Mouse (Mus musculus) midbrain, embryonic 16.5 days (tissue): ENCODE results near the gene Aqp9. TPM values are rescaled to one million over a fixed set of nuclear protein-coding genes. Genes with fewer than 3 reads are reported as not detected.

Source experiments
- ATAC-seq: fragments of 200-750 bp; cut with Nextera tagmentation; 2 replicates; pipeline ENCODE4 v1.8.0; 2017; ENCODE audit warnings: moderate TSS enrichment
- H3K27ac ChIP-seq: fragments of 300-500 bp; sonication (generic); 2 replicates; pipeline ENCODE4 v1.5.1; 2014; ENCODE audit warnings: mild to moderate bottlenecking, low read length, mixed read lengths
- H3K27me3 ChIP-seq: fragments of 300-500 bp; sonication (generic); 2 replicates; pipeline ENCODE4 v1.6.1; 2014; ENCODE audit warnings: low read depth, low read length, mixed read lengths; ENCODE audit not compliant: control insufficient read depth, insufficient read depth
- H3K36me3 ChIP-seq: fragments of 300-500 bp; sonication (generic); 2 replicates; pipeline ENCODE4 v1.6.1; 2014; ENCODE audit warnings: mild to moderate bottlenecking, low read length, moderate library complexity, mixed read lengths; ENCODE audit not compliant: control insufficient read depth, insufficient read depth
- H3K4me1 ChIP-seq: fragments of 300-500 bp; sonication (generic); 2 replicates; pipeline ENCODE4 v1.6.1; 2014; ENCODE audit warnings: mild to moderate bottlenecking, low read length, mixed read lengths; ENCODE audit not compliant: control insufficient read depth, insufficient read depth
- H3K4me2 ChIP-seq: fragments of 300-500 bp; sonication (generic); 2 replicates; pipeline ENCODE4 v1.6.1; 2014; ENCODE audit warnings: mild to moderate bottlenecking, low read length, mixed read lengths
- H3K4me3 ChIP-seq: fragments of 300-500 bp; sonication (generic); 2 replicates; pipeline ENCODE4 v1.5.1; 2014; ENCODE audit warnings: low read depth, mild to moderate bottlenecking, low read length, moderate library complexity, mixed read lengths
- H3K9ac ChIP-seq: fragments of 300-500 bp; sonication (generic); 2 replicates; pipeline ENCODE4 v1.6.1; 2014; ENCODE audit warnings: low read depth, low read length, mixed read lengths
- H3K9me3 ChIP-seq: fragments of 300-500 bp; sonication (generic); replicated peaks from 2 replicates; pipeline ENCODE4 v1.6.1; 2014; ENCODE audit warnings: mild to moderate bottlenecking, low read length, mixed read lengths; ENCODE audit not compliant: control insufficient read depth, poor library complexity, severe bottlenecking
- whole genome bisulfite sequencing: fragments of 180-500 bp; shearing (Covaris S2); extraction: QIAGEN DNeasy Blood & Tissue Kit; methylation state at CpG from one replicate; pipeline ENCODE4 v1.1.7; 2014; 5-methylcytosine and 5-hydroxymethylcytosine counted together
- polyA plus RNA-seq: library from polyadenylated mRNA; unstranded; fragments of >200 nt; fragmentation: Nextera tagmentation; extraction: Ambion mirVana; gene quantifications from 2 replicates; pipeline ENCODE4 v1.2.1, GENCODE M21; 2015

Gene Aqp9
- polyA plus RNA-seq, 1 experiment from 2014 or later, result 1.2 TPM

GRCm38 (mm10) chr9:71067156-71067555 is 101.3 kb downstream of the Aqp9 start:
- Histone ChIP-seq H3K4me3 (no peak overlapping the region), H3K9me3 (no peaks in the 10 kb centered on the region), H3K4me2 (no peak overlapping the region), H3K9ac (no peak overlapping the region), H3K27ac (no peak overlapping the region), H3K36me3 (no peaks in the 10 kb centered on the region), H3K27me3 (no peaks in the 10 kb centered on the region), H3K4me1 (no peaks in the 10 kb centered on the region; the same call in 1 of the 2 replicates)
- WGBS, result 84% methylated on average over 5 of the region's 5 CpGs
- no peak for ATAC-seq

DNA sequence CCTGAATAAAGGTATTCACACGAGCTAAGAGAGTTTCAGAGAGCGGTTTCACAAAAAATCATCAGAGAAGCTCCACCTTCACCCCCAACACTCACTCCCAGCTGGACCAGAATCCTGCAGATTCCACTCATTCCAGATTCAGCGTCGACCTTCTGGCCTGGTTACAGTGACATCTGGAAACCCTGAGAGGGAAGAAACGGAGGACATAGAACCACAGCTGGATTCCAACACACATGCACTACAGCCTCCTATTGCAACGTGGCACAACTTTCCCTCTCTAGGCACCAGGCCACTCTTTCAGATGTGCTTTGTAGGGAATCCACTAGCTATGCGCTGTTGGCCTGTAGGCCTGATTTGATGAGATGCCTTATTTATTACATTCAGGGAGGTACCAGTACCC is 102.0 kb downstream of the Aqp9 start:
- no peaks in the 10 kb centered on the region for H3K27me3 ChIP-seq
- H3K27ac ChIP-seq, result no peak overlapping the region
- no peaks in the 10 kb centered on the region for H3K36me3 ChIP-seq
- no peak overlapping the region for H3K4me2 ChIP-seq
- H3K4me1 ChIP-seq, result no peaks in the 10 kb centered on the region; the same call in 1 of the 2 replicates
- no peak overlapping the region for H3K9ac ChIP-seq
- no peak for ATAC-seq
- no peak overlapping the region for H3K4me3 ChIP-seq
- no peaks in the 10 kb centered on the region for H3K9me3 ChIP-seq
- 84% methylated on average over 7 of the region's 7 CpGs for WGBS

- WGBS, result 49% methylated on average over 6 of the region's 6 CpGs
- Histone ChIP-seq H3K4me3 (no peak overlapping the region), H3K9me3 (no peaks in the 10 kb centered on the region), H3K36me3 (no peaks in the 10 kb centered on the region), H3K4me1 (no peaks in the 10 kb centered on the region; the same call in 1 of the 2 replicates), H3K27ac (no peak overlapping the region), H3K9ac (no peak overlapping the region), H3K4me2 (no peak overlapping the region), H3K27me3 (no peaks in the 10 kb centered on the region)
- ATAC-seq, result 0 out of 2 replicates have a peak, but pooled peaks have one; percentile 28
Measured at GRCm38 (mm10) chr9:71065343-71065875, 103.1 kb downstream of the Aqp9 start.

DNA sequence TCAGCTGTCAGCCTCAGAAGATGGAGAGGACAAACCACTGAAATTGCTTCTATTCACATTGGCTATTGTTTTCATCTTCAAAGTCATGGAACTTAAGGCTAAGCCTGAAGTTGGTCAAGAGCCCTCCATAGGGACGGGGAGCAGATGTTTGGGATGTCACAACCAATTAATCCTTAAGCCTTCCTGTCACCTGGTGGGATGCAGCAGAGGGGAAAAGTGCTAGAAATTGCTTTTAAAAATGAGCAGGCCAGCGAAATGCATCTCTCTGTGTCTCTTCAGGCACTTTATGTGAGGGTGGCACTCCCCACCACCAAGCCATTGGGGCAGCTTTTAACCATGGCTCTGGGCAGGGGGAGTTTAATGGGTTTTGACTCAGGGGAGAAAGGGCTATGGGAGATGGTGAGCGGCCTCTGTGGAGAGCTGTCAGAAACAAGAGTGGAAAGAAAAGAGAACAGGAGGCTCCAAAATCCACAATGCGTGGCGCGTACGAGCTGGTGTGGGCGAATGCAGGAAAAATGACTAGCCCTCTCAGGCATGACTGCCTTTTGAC is 104.1 kb downstream of the Aqp9 start:
- Histone ChIP-seq H3K4me3 (no peak overlapping the region), H3K27ac (no peak overlapping the region)

GRCm38 (mm10) chr9:71063551-71063950 is 104.9 kb downstream of the Aqp9 start:
- no peak overlapping the region for H3K4me2 ChIP-seq
- H3K27me3 ChIP-seq, result no peaks in the 10 kb centered on the region
- no peak overlapping the region for H3K9ac ChIP-seq
- no peak overlapping the region for H3K27ac ChIP-seq
- no peak overlapping the region for H3K4me3 ChIP-seq
- no peak for ATAC-seq
- H3K9me3 ChIP-seq, result no peaks in the 10 kb centered on the region
- no peaks in the 10 kb centered on the region; the same call in 1 of the 2 replicates for H3K4me1 ChIP-seq
- no peaks in the 10 kb centered on the region for H3K36me3 ChIP-seq

More for the DNA sequence above, 104.1 kb downstream of the Aqp9 start:
- Histone ChIP-seq H3K9me3 (no peaks in the 10 kb centered on the region), H3K4me1 (no peaks in the 10 kb centered on the region; the same call in 1 of the 2 replicates), H3K36me3 (no peaks in the 10 kb centered on the region), H3K4me2 (no peak overlapping the region), H3K27me3 (no peaks in the 10 kb centered on the region), H3K9ac (no peak overlapping the region)
- no peak for ATAC-seq
- WGBS, result 58% methylated on average over 8 of the region's 8 CpGs

GRCm38 (mm10) chr9:71062976-71063375 is 105.5 kb downstream of the Aqp9 start:
- ATAC-seq, result no peak
- Histone ChIP-seq H3K27ac (no peak overlapping the region), H3K9ac (no peak overlapping the region), H3K36me3 (no peaks in the 10 kb centered on the region), H3K4me3 (no peak overlapping the region), H3K4me1 (no peaks in the 10 kb centered on the region; the same call in 1 of the 2 replicates), H3K27me3 (no peaks in the 10 kb centered on the region), H3K4me2 (no peak overlapping the region), H3K9me3 (no peaks in the 10 kb centered on the region)
- WGBS, result 88% methylated on average over 4 of the region's 4 CpGs

DNA sequence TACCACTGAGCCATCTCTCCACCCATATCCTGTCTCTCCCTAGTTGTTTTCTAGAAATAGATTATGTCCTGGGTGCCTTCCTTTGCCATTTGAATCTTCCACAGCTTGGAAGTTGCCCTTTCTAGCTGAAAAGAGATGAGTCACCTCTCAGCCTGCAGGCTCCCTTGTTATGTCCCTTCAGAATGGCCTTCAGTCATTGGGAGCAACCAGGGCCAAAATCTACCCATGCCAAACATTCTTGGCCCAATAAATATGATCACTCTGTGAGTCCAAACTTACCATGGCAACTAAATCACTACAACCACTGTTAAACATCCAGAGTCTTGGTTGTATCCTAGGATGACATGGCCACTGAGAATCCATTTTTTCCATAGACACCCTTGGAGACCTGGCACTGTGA is 106.2 kb downstream of the Aqp9 start:
- no peak overlapping the region for H3K4me2 ChIP-seq
- no peak overlapping the region for H3K27ac ChIP-seq
- H3K36me3 ChIP-seq, result no peaks in the 10 kb centered on the region
- H3K4me3 ChIP-seq, result no peak overlapping the region
- H3K9ac ChIP-seq, result no peak overlapping the region
- H3K4me1 ChIP-seq, result no peaks in the 10 kb centered on the region; the same call in 1 of the 2 replicates
- H3K9me3 ChIP-seq, result no peaks in the 10 kb centered on the region
- no peak for ATAC-seq
- no peaks in the 10 kb centered on the region for H3K27me3 ChIP-seq

Other genes with a start within 250 kb of the Aqp9 start
- 0.19 and 0.31 TPM in 2 replicates for gene Lipc, start 216.5 kb downstream of the Aqp9 start, polyA plus RNA-seq
- 16.3 and 20.0 TPM in 2 replicates for gene Aldh1a2, start 47.1 kb upstream of the Aqp9 start, polyA plus RNA-seq